8 mouse cellular contexts compared by ENCODE assay signal in genomic region chr9:51764921-51765416, GRCm38 (mm10). TPM values are rescaled to one million over a fixed set of nuclear protein-coding genes. Genes with fewer than 3 reads are reported as not detected.
A peak's percentile ranks its signal among the peaks of the same experiment; 100 is the strongest.
DNase-seq lines count a peak whose midpoint lies in the region; ATAC-seq and TF ChIP-seq lines count a peak whose summit lies in the region.

Arhgap20 (plus strand) TSS chr9:51765337.

- no peak for TF ChIP-seq CTCF in olfactory bulb, adult 2 months (IDR thresholded peaks at IDR 0.05; ENCODE audit: insufficient read depth, low read depth, low read length)

- 2% methylated on average over 71 of the region's 77 CpGs for WGBS in olfactory bulb, adult 2 months

- peaks cover 3% of the 10 kb centered on the region; the same call in 1 of the 2 replicates for H3K4me1 ChIP-seq in olfactory bulb, adult 2 months (ENCODE audit: control insufficient read depth, insufficient read depth, low read length)

- peak; percentile 80 for ATAC-seq in frontal cortex, adult (ENCODE audit: low TSS enrichment)
- peak; percentile 65 for ATAC-seq in hematopoietic stem cell, adult 5-6 weeks (replicated peaks in 1 of 2; ENCODE audit: insufficient read depth in 1 of 2, low FRiP score in 2 of 2, low TSS enrichment in 1 of 2, low read depth in 1 of 2, poor library complexity in 2 of 2, severe bottlenecking in 2 of 2)

- peak; percentile 48 for DNase-seq in ES-CJ7 (ENCODE audit: low read depth, low spot score)
- peak; percentile 83 for DNase-seq in cerebellum, adult 8-10 months
- peak; percentile 79 to 88 for DNase-seq in layer of hippocampus, adult 8-10 months (ENCODE audit: low spot score in 2 of 2)
- DNase-seq in lung, adult 18-20 months = peak; percentile 69 to 70
- DNase-seq in testis, postnatal 10 days (ENCODE audit: low spot score) = peak; percentile 89

- peak within 1 kb of the TSS; percentile 94 for H3K4me3 ChIP-seq in olfactory bulb, adult 2 months (ENCODE audit: insufficient read depth, low read depth, low read length)

- peak within 1 kb of the TSS; percentile 88 for H3K27ac ChIP-seq in olfactory bulb, adult 2 months (ENCODE audit: insufficient read depth, low read depth, low read length)

- TF ChIP-seq POLR2A in olfactory bulb, adult 2 months (IDR thresholded peaks at IDR 0.05; ENCODE audit: insufficient read depth, low read depth, low read length) = peak; percentile 82

RNA-seq across cellular contexts. Expression of gene Arhgap20, which starts in this region (rescaled TPM):
- total RNA-seq in hematopoietic stem cell, adult 5-6 weeks (2017) = 0.06 TPM in 1 of 2 replicates, not detected in the other
- 10 to 100 TPM; 54.0 to 68.6 (median 63.4) TPM for total RNA-seq in layer of hippocampus, adult 8-10 months (2022)
- not detected in 2 replicates for polyA plus RNA-seq in olfactory bulb, adult 2 months (2012; ENCODE audit: insufficient read depth, insufficient read length, low replicate concordance, missing spikeins)

Comparison
In these comparisons a context has a peak if more than half of its experiments do, and no peak if none do; other contexts are left out.
1. Peak in every context shown above with its lines: DNase-seq, ATAC-seq, H3K4me3 ChIP-seq and H3K27ac ChIP-seq.
2. RNA of gene Arhgap20 (total RNA-seq): 54.0 to 68.6 TPM in layer of hippocampus, adult 8-10 months; 0.06 TPM in hematopoietic stem cell, adult 5-6 weeks; every median in the first group is over 10 times any median in the second.
3. Peak in ATAC-seq in hematopoietic stem cell, adult 5-6 weeks; RNA of the gene not detected or under 1 TPM.